Mouse (Mus musculus) bone marrow macrophage, adult 2 months (primary cell): Measurements from ENCODE around the gene Cldn7.

Experiments used
- CTCF ChIP-seq: IDR thresholded peaks from 2 replicates; pipeline ENCODE4 v1.5.1; 2012; ENCODE audit warnings: low read depth, mild to moderate bottlenecking, low read length, moderate library complexity
- POLR2A ChIP-seq: IDR thresholded peaks from 2 replicates; pipeline ENCODE4 v1.6.1; 2012; ENCODE audit warnings: mild to moderate bottlenecking, low read depth, low read length, borderline replicate concordance

DNA sequence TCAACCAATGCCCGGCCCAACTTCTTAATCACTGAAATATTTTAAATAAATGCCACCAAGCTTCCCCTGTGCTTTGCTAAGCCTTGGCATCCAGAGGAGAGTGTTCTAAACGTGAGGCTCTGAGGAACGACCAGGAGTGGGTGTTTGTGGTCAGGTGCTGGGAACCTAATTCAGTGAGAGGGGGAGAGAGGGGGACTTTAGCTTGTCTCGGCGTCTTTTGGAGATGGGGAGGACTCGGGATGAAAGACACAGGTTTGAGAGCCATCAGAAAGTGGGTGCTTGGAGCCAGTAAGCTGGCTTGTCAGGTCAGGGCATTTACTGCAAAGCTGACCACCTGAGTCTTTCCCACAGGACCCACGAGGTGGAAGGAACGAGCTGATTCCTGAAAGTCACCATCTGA is 32.8 kb upstream of the Cldn7 start:
- no peak for TF ChIP-seq POLR2A
- no peak for TF ChIP-seq CTCF
